In genomic region chr10:39209161-39210025, GRCm38 (mm10) we compare ENCODE assay signal across 9 mouse cellular contexts. TPM values are rescaled to one million over a fixed set of nuclear protein-coding genes. Genes with fewer than 3 reads are reported as not detected.
A peak's percentile ranks its signal among the peaks of the same experiment; 100 is the strongest.
DNase-seq lines count a peak whose midpoint lies in the region; ATAC-seq and TF ChIP-seq lines count a peak whose summit lies in the region.
"Had no signal": no experiment of that assay in that cellular context is flagged by ENCODE, and none has a peak within 500 bp of the region (broad histone marks: within the 10 kb centered on the region; RNA-seq: fewer than 3 reads in every experiment).

No protein-coding gene starts in this region.

- no peaks in the 10 kb centered on the region for H3K36me3 ChIP-seq in limb, embryonic 13.5 days

- no peak for TF ChIP-seq POLR2A in lung, adult 2 months (IDR thresholded peaks at IDR 0.05; ENCODE audit: borderline replicate concordance, extremely low read depth, low read depth, low read length)

- no peak for TF ChIP-seq CTCF in lung, adult 2 months (IDR thresholded peaks at IDR 0.05; ENCODE audit: insufficient read depth, low read length)

- peak; percentile 64; the same call in 1 of the 2 replicates for ATAC-seq in limb, embryonic 13.5 days (ENCODE audit: low FRiP score, low read depth)
- ATAC-seq in megakaryocyte-erythroid progenitor cell, adult 5-6 weeks (replicated peaks; ENCODE audit: low FRiP score, low TSS enrichment, poor library complexity, severe bottlenecking), result no peak

- DNase-seq in lung, adult 18-20 months, result peak; percentile 24 to 26
- no peak for DNase-seq in lung, adult 2 months
- peak; percentile 74 for DNase-seq in brain, embryonic 18.5 days (ENCODE audit: low read depth, low spot score)
- DNase-seq in gastrocnemius, postnatal 25 days, result peak; percentile 50
- DNase-seq in spleen, postnatal 4 days (ENCODE audit: low spot score in 2 of 2), result no peak
- no peak for DNase-seq in kidney, adult 9 months

- no peak overlapping the region for H3K4me3 ChIP-seq in lung, adult 2 months (replicated peaks; ENCODE audit: extremely low read depth, low read depth, low read length)
- H3K4me3 ChIP-seq in limb, embryonic 13.5 days, result no peak overlapping the region
- H3K4me3 ChIP-seq: megakaryocyte, embryonic 14.5 days had no signal

- no peaks in the 10 kb centered on the region for H3K27me3 ChIP-seq in limb, embryonic 13.5 days

- peaks cover 11% of the 10 kb centered on the region; the same call in 1 of the 2 replicates for H3K9me3 ChIP-seq in limb, embryonic 13.5 days

- peak overlapping the region; percentile 69; the same call in 1 of the 2 replicates for H3K27ac ChIP-seq in limb, embryonic 13.5 days

- WGBS in lung, adult 2 months, result 61% methylated on average over 10 of the region's 10 CpGs
- 29% methylated on average over 10 of the region's 10 CpGs for WGBS in limb, embryonic 13.5 days

- H3K4me1 ChIP-seq in lung, adult 2 months (ENCODE audit: control insufficient read depth, insufficient read depth, low read length), result no peaks in the 10 kb centered on the region
- H3K4me1 ChIP-seq in limb, embryonic 13.5 days, result peaks cover 30% of the 10 kb centered on the region
- H3K4me1 ChIP-seq: megakaryocyte, embryonic 14.5 days had no signal

- no peak overlapping the region for H3K4me2 ChIP-seq in limb, embryonic 13.5 days (replicated peaks)

- no peak overlapping the region for H3K9ac ChIP-seq in limb, embryonic 13.5 days

RNA-seq across cellular contexts. Expression of gene Ccn6, which starts 45.8 kb away (rescaled TPM):
- polyA plus RNA-seq in lung, adult 2 months (2012; rRNA removed), result 0.20 and 0.25 TPM in 2 replicates
- total RNA-seq in gastrocnemius, postnatal 25 days (2021), result not detected
- 0.45 and 0.64 TPM in 2 replicates for polyA plus RNA-seq in limb, embryonic 13.5 days (2015; fragmentation: Nextera tagmentation; extraction: Ambion mirVana)
- total RNA-seq in megakaryocyte-erythroid progenitor cell, adult 5-6 weeks (2014; fragmentation: Nextera tagmentation), result not detected in 2 replicates
- total RNA-seq in megakaryocyte-erythroid progenitor cell, adult 5-6 weeks (2017), result not detected in 2 replicates

Comparison
In these comparisons a context has a peak if more than half of its experiments do, and no peak if none do; other contexts are left out.
1. DNase-seq: peak in lung, adult 18-20 months (2 of 2), brain, embryonic 18.5 days (single experiment) and gastrocnemius, postnatal 25 days (single experiment); none in lung, adult 2 months (single experiment), spleen, postnatal 4 days (0 of 2) and kidney, adult 9 months (single experiment).